Mouse (Mus musculus) gastrocnemius, postnatal 25 days (tissue): ENCODE results near the gene Gpr68. TPM values are rescaled to one million over a fixed set of nuclear protein-coding genes. Genes with fewer than 3 reads are reported as not detected.

ENCODE experiments used
- total RNA-seq, 2 experiments: library from RNA; stranded (reverse); gene quantifications; 1 replicate in 1 of 2; 2 replicates in 1 of 2; pipeline ENCODE4 v1.2.3; 2021

The Gpr68 gene
- total RNA-seq, 2 experiments from 2014 or later = 0.21 TPM; not detected in 1

Other genes starting within 250 kb of the Gpr68 start
- gene Rps6ka5, start 181.2 kb downstream of the Gpr68 start, total RNA-seq = 1 to 10 TPM; 9.5 to 9.8 TPM
- gene Dglucy, start 129.1 kb downstream of the Gpr68 start, total RNA-seq = 10 to 100 TPM; 11.5 to 12.3 TPM
- gene Ccdc88c, start 120.9 kb upstream of the Gpr68 start, total RNA-seq = 10 to 100 TPM; 25.1 to 32.3 TPM
- 10 to 100 TPM; 14.2 to 14.4 TPM for gene Ppp4r3a, start 175.5 kb upstream of the Gpr68 start, total RNA-seq